Mouse (Mus musculus): ENCODE data around the gene Olfr488. TPM values are rescaled to one million over a fixed set of nuclear protein-coding genes. Genes with fewer than 3 reads are reported as not detected.

Gene Olfr488
- polyA plus RNA-seq (2012; rRNA removed), result not detected in 2 replicates

GRCm38 (mm10) chr7:108258247-108258646 is at the start of gene Olfr488:
TSS of gene Olfr488 (minus strand) at chr7:108258347.

GRCm38 (mm10) chr7:108288834-108289233 is 30.7 kb upstream of the Olfr488 start, which contains the start of gene Olfr490:
TSS of gene Olfr490 (minus strand) at chr7:108288934.

GRCm38 (mm10) chr7:108214536-108214935 is 43.6 kb downstream of the Olfr488 start, which contains the start of gene Olfr487:
TSS of gene Olfr487 (minus strand) at chr7:108214636.

Other genes with a start within 250 kb of the Olfr488 start
- gene Olfr478, start 224.4 kb downstream of the Olfr488 start, polyA plus RNA-seq (2012; rRNA removed), result not detected in 2 replicates
- gene Olfr479, start 207.7 kb downstream of the Olfr488 start, polyA plus RNA-seq (2012; rRNA removed), result not detected in 2 replicates
- gene Olfr480, start 191.0 kb downstream of the Olfr488 start, polyA plus RNA-seq (2012; rRNA removed), result not detected in 2 replicates
- not detected in 2 replicates for gene Olfr481, start 178.5 kb downstream of the Olfr488 start, polyA plus RNA-seq (2012; rRNA removed)
- gene Olfr482, start 160.8 kb downstream of the Olfr488 start, polyA plus RNA-seq (2012; rRNA removed), result not detected in 2 replicates
- not detected in 2 replicates for gene Olfr483, start 157.5 kb downstream of the Olfr488 start, polyA plus RNA-seq (2012; rRNA removed)
- not detected in 2 replicates for gene Olfr484, start 130.9 kb downstream of the Olfr488 start, polyA plus RNA-seq (2012; rRNA removed)
- not detected in 2 replicates for gene Olfr485, start 98.5 kb downstream of the Olfr488 start, polyA plus RNA-seq (2012; rRNA removed)
- not detected in 2 replicates for gene Olfr486, start 85.6 kb downstream of the Olfr488 start, polyA plus RNA-seq (2012; rRNA removed)
- not detected in 2 replicates for gene Olfr487, start 43.7 kb downstream of the Olfr488 start, polyA plus RNA-seq (2012; rRNA removed)
- not detected in 2 replicates for gene Olfr490, start 30.6 kb upstream of the Olfr488 start, polyA plus RNA-seq (2012; rRNA removed)
- not detected in 2 replicates for gene Olfr491, start 55.1 kb upstream of the Olfr488 start, polyA plus RNA-seq (2012; rRNA removed)
- gene Olfr492, start 65.3 kb upstream of the Olfr488 start, polyA plus RNA-seq (2012; rRNA removed), result not detected in 2 replicates
- not detected in 2 replicates for gene Olfr493, start 88.6 kb upstream of the Olfr488 start, polyA plus RNA-seq (2012; rRNA removed)
- not detected in 2 replicates for gene Olfr494, start 107.0 kb upstream of the Olfr488 start, polyA plus RNA-seq (2012; rRNA removed)
- gene Olfr495, start 134.8 kb upstream of the Olfr488 start, polyA plus RNA-seq (2012; rRNA removed), result not detected in 2 replicates
- not detected in 2 replicates for gene Olfr497, start 162.1 kb upstream of the Olfr488 start, polyA plus RNA-seq (2012; rRNA removed)
- not detected in 2 replicates for gene Olfr498, start 207.0 kb upstream of the Olfr488 start, polyA plus RNA-seq (2012; rRNA removed)